Mouse (Mus musculus): Measurements from ENCODE around the gene Tmem175. TPM values are rescaled to one million over a fixed set of nuclear protein-coding genes. Genes with fewer than 3 reads are reported as not detected.
A peak's percentile ranks its signal among the peaks of the same experiment; 100 is the strongest.
"Not testable (repeated sequence)": the region's sequence is repeated elsewhere in the genome, so short reads cannot be mapped to it uniquely, and the experiment has no call there.

The Tmem175 gene
- total RNA-seq (2021) = 10 to 100 TPM; 38.3 to 44.2 TPM
- long read RNA-seq, experiment 1, transcript Tmem175-201 (11 exons, 3,956 nt) = major isoform, 37 of 68 reads
- long read RNA-seq, experiment 1, partial matches to known transcripts = 14 of 68 reads
- long read RNA-seq, experiment 1, other reads (novel, unspliced or antisense) = 14 of 68 reads
- long read RNA-seq, experiment 2, transcript Tmem175-203 (11 exons, 1,811 nt) = minor isoform, 7 of 57 reads
- long read RNA-seq, experiment 2, transcript Tmem175-201 (11 exons, 3,956 nt) = major isoform, 20 of 57 reads
- long read RNA-seq, experiment 2, partial matches to known transcripts = 9 of 57 reads
- long read RNA-seq, experiment 2, other reads (novel, unspliced or antisense) = 18 of 57 reads

- intact Hi-C loops (cut with DNase I) = no loop called here
- peak; percentile 93 for DNase-seq (ENCODE audit: low spot score in 2 of 2)
Observed at GRCm38 (mm10) chr5:108629634-108630483, at the start of gene Tmem175, which contains the start of gene Gak. Tmem175 (plus strand) TSS chr5:108629770. Gak (minus strand) TSS chr5:108629755.

DNA sequence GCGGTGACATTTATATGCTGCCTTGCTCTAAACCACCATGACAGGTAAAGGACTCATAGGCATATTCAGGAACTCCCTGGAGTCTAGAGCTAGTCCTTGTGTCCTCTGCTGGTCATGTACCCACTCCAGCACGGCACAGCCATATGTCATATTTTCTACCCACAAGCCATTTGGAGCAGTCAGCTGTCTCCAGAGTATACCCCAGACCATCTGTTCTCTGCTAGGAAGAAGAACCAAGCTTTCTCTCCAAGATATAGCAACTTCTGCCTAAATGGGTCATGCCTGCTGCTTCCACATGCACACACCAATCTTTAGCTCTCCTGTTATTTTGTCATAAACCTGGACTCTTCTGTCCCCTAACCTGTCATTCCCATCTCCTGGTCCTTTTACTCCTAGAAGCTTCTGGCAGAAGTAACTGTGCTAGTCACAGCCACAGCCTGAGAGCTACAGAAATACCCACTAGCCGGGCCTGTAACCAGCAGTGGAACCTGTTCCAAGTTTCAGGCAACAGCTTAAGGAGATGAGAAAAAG is 48.1 kb upstream of the Tmem175 start:
- peak; percentile 37 to 67 for DNase-seq (ENCODE audit: low spot score in 2 of 2)
- intact Hi-C loops (cut with DNase I) = no loop called here

GRCm38 (mm10) chr5:108599923-108600322 is 29.6 kb upstream of the Tmem175 start:
- no peak for DNase-seq (ENCODE audit: low spot score in 2 of 2)

GRCm38 (mm10) chr5:108602537-108602936 is 27.0 kb upstream of the Tmem175 start:
- DNase-seq (ENCODE audit: low spot score in 2 of 2) = peak; percentile 13 to 23
- intact Hi-C loops (cut with DNase I) = no loop called here

More at GRCm38 (mm10) chr5:108599923-108600322, 29.6 kb upstream of the Tmem175 start:
- intact Hi-C loops (cut with DNase I) = no loop called here

DNA sequence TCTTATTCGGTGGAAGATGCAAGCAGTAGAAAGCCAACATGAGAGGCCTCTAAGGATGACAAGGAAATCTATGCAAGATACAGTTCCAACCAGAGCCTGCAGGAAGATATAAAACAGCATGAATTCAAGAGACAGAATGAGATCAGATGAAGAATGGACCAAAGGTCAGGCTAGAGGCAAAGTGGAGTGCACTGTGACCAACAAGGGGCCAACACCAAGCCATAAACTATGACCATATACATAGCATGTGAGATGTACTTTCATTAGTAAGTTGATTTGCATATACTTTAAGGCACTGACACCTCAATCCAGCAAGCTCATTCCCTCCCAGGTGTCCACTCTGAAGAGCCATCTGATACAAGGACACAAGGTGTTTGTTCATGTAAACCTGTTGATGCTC is 19.1 kb upstream of the Tmem175 start:
- DNase-seq (ENCODE audit: low spot score in 2 of 2) = no peak
- intact Hi-C loops (cut with DNase I) = no loop called here

- intact Hi-C loops (cut with DNase I) = no loop called here
- no peak for DNase-seq (ENCODE audit: low spot score in 2 of 2)
Observed at GRCm38 (mm10) chr5:108621870-108622269, 7.7 kb upstream of the Tmem175 start.

DNA sequence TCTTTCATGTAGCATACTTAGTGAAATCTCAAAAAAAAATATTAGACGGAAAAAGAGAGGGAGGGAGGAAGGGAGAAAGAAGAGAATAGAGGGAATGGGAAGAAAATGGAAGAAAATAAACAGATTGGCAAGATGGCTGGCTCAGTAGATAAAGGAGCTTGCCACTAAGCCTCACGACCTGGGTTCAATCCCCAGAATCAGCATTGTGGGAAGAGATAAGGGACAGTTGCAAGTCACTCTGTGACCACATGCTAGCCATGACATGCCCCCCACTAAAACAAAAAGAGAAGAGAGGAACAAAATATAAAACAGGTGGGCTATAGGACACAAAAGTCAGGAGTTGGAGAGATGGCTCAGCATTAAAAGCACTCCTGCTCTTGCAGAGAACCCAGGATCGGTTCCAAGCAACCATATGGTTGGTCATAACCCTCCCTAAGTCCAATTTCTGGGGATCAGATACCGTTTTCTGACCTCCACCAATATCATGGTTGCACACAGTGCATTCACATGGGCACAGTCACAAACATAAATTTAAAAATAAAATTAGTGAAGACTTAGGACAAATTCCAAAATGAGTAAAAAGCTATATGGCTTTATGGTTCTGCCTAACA is 3.4 kb upstream of the Tmem175 start:
- no peak for DNase-seq (ENCODE audit: low spot score in 2 of 2)
- intact Hi-C loops (cut with DNase I) = no loop called here

DNA sequence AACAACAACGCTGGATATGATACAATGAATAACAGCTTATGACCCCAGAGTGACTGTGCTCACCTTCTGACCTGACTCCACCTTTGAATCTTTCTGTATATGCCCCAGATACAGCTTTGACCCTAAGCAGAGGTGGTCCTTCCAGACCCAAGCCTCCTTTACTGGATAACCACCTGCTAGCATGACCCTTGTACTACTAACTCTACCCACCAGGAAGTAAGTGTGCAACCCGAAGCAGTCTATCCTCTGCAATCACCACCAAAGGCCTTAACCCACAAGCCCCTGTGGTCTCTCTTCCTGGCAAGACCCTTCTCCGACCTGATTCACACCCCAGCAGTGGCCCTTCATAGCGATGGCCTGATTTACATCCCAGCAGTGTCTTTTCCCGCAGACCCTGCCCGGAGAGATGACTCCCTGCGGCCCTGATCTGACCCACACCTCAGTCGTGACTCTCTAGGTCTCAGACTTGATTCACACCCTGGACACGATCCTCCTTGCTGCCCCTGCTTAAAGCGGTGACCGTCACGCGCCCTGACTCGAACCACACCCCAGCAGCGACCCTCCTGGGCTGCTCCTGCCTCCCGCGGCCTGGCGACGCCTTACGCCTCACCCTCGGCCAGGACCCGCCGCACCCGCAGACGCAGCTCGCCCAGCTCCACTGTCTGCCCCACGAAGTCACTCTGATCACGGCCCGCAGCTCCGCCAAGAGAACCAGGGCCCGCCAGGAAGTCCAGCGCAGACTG is 508 bp upstream of the Tmem175 start:
- intact Hi-C loops (cut with DNase I) = no loop called here
- DNase-seq (ENCODE audit: low spot score in 2 of 2) = no peak

DNA sequence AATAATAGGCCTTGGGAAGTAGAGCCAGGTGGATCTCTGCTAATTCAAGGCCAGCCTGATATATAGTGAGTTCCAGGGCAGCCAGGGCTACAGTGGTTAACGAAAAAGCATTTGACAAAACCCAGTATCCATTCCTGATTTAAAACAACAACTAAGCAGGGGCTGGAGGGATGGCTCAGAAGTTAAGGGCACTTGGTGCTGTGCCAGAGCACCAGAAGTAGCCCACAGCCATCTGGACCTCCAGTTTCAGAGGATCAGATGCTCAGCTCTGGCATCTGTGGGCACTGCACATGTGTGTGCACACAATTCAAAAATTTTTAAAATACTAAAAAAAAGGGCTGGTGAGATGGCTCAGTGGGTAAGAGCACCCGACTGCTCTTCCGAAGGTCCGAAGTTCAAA is 4.1 kb downstream of the Tmem175 start:
- DNase-seq (ENCODE audit: low spot score in 2 of 2) = no peak
- intact Hi-C loops (cut with DNase I) = no loop called here

DNA sequence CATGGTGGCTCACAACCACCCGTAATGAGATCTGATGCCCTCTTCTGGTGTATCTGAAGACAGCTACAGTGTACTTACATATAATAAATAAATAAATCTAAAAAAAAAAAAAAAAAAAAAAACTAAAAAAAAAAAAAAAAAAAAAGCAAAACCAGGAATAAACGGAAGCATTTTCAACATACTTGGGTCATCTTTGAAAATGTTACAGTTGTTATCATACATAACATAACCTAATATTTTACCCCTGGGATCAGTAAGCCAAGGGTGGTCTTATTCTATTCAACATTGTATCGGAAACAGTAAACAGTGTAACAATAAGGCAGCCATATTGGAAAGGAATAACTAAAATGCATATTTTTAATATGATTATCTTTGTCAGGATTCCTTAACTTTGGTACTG is 4.5 kb downstream of the Tmem175 start:
- intact Hi-C loops (cut with DNase I) = not testable (repeated sequence)

GRCm38 (mm10) chr5:108636172-108636571 is 6.6 kb downstream of the Tmem175 start:
- no peak for DNase-seq (ENCODE audit: low spot score in 2 of 2)
- intact Hi-C loops (cut with DNase I) = no loop called here

More for the DNA sequence above, 4.5 kb downstream of the Tmem175 start:
- DNase-seq (ENCODE audit: low spot score in 2 of 2) = not testable (repeated sequence)

DNA sequence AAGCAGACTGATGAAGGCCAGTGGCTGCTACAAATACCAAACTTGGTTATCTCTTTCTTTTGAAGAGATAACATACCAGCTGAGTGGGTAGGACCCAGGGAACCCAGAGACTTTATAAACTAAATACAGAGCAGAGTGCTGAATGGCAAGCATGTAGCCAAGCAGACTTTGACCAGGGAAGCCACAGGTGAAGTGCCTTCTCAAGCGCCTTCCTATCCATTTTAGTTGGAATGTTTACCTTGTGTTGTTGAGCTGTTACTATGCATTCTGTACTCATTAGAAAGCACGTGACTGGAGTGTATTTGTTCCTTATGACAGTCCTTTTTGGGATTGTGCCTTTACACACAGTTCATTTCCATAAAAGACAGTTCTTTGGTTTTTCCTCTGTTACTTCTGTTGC is 14.1 kb downstream of the Tmem175 start:
- intact Hi-C loops (cut with DNase I) = no loop called here
- no peak for DNase-seq (ENCODE audit: low spot score in 2 of 2)

- peak in 1 of 2 experiments; percentile 62 for DNase-seq (ENCODE audit: low spot score in 2 of 2)
Observed at GRCm38 (mm10) chr5:108645651-108646342, 16.2 kb downstream of the Tmem175 start.

DNA sequence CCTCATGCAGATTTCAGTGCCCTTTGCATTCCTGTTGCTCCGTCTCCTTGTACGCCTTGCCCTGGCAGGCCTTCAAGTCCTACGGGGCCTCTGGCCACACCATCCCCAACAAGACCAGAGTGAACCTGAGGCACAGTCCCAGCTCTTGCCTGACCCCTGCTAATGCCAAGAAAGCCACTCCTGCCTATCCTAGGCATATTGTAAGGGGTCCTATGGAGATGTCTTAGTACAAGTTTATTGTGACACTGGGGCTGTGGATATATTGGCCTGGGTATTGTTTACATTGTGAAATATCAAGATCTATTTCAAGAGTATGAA is 16.7 kb downstream of the Tmem175 start:
- intact Hi-C loops (cut with DNase I) = no loop called here
- DNase-seq (ENCODE audit: low spot score in 2 of 2) = no peak

More at GRCm38 (mm10) chr5:108645651-108646342, 16.2 kb downstream of the Tmem175 start:
- intact Hi-C loops (cut with DNase I) = no loop called here

DNA sequence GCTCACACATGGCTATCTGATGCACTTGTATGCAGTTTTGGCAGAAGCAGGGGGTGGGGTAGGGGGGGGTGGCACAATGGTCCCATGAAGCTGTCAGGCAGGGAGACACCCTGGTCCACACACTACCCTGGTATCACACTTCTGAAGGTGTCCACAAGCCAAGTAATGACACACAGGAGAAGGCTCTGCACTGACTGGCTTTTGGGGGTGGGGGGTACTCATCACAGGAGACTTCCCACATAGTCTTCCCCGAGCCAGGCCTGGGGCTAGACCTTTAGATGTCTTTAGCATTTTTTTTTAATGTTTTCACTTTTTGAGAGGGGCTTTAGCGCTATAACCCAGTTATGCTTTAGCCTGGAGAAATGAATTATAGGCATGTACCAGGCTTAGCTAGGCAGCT is 17.7 kb downstream of the Tmem175 start:
- intact Hi-C loops (cut with DNase I) = no loop called here
- DNase-seq (ENCODE audit: low spot score in 2 of 2) = no peak

- intact Hi-C loops (cut with DNase I) = no loop called here
- no peak for DNase-seq (ENCODE audit: low spot score in 2 of 2)
Observed at GRCm38 (mm10) chr5:108647820-108648465, 18.4 kb downstream of the Tmem175 start.

DNA sequence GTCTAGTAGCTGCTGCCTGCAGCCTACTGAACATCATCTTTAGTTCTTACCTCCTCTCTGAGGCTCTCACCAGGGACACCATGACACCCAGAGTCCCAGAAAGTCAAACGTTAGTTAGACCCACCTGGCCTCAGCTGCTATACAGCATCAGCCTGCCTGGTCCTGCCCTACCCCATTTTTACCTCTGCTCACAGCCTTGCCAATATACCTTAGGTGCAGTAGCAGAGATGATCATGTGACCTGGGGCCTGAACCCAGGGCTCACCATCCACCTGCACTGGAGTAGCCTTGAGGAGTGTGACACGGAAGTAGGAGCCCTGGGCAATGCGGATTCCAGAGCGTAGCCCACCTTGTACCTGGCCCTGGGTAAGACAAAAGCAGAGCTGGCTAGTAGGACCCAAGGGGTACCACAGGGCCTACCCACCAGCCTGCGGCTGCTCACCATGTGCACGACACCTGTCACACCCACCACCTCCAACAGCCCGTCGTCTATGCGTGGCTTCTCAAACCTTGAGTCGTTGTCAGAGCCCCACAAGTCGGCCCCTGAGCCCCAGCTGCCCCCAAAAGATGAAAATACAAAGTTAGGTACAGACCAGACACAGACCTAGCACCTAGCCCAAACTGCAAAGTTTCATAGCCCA is 19.5 kb downstream of the Tmem175 start:
- no peak for DNase-seq (ENCODE audit: low spot score in 2 of 2)
- intact Hi-C loops (cut with DNase I) = no loop called here

DNA sequence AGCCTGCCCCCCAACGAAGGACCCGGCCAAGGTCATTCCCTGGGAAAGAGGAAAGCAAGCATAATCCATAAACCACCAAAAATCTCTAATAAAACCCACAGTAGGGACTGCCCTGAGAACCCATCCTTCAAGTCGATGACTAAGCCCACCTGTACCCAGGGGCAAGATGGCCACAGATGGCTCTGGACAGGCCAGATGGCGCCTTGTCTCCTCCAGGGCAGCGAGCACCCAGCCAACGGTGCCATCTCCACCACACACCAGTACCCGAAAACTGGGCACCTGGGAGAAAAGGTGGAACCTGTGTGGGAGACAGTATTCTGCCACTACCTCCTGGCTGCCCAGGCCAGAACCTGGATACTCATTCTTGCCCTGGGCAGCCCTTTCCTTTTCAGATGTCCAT is 20.8 kb downstream of the Tmem175 start:
- intact Hi-C loops (cut with DNase I) = loop anchor here (10.0 kb wide), 1 partner anchor 226 kb away; no protein-coding TSS in a partner anchor
- no peak for DNase-seq (ENCODE audit: low spot score in 2 of 2)

Data from left cerebral cortex, postnatal 14 days (tissue).